Mouse (Mus musculus) testis, adult 2 months (tissue): Measurements from ENCODE around the gene Kazn.

ENCODE experiments used
- CTCF ChIP-seq: fragments of 200-500 bp; IDR thresholded peaks from 2 replicates; pipeline ENCODE4 v1.5.1; 2012; ENCODE audit warnings: low read depth, mild to moderate bottlenecking, inconsistent platforms, low read length, moderate library complexity; ENCODE audit not compliant: control insufficient read depth, insufficient read depth, insufficient replicate concordance
- POLR2A ChIP-seq: fragments of 200-500 bp; IDR thresholded peaks from 2 replicates; pipeline ENCODE4 v1.6.1; 2012; ENCODE audit warnings: low read depth, mild to moderate bottlenecking, inconsistent platforms, low read length, moderate library complexity; ENCODE audit not compliant: control insufficient read depth

GRCm38 (mm10) chr4:142217048-142217447 lies 22.2 kb downstream of the Kazn start:
- no peak for TF ChIP-seq CTCF
- TF ChIP-seq POLR2A, result no peak
